Mouse (Mus musculus) urinary bladder, adult 18-20 months (tissue): ENCODE data around the gene Plekhh2.

Experiments used
- DNase-seq, 2 experiments: peaks; one replicate each; pipeline ENCODE4 v3.0.0; 2022; ENCODE audit warnings: low spot score in 2 of 2, mixed read lengths in 2 of 2

Gene Plekhh2

GRCm38 (mm10) chr17:84511682-84512515, at the start of gene Plekhh2:
Gene Plekhh2, plus strand, starts transcription at chr17:84511895.
- DNase-seq: peak; percentile 52 to 64

DNA sequence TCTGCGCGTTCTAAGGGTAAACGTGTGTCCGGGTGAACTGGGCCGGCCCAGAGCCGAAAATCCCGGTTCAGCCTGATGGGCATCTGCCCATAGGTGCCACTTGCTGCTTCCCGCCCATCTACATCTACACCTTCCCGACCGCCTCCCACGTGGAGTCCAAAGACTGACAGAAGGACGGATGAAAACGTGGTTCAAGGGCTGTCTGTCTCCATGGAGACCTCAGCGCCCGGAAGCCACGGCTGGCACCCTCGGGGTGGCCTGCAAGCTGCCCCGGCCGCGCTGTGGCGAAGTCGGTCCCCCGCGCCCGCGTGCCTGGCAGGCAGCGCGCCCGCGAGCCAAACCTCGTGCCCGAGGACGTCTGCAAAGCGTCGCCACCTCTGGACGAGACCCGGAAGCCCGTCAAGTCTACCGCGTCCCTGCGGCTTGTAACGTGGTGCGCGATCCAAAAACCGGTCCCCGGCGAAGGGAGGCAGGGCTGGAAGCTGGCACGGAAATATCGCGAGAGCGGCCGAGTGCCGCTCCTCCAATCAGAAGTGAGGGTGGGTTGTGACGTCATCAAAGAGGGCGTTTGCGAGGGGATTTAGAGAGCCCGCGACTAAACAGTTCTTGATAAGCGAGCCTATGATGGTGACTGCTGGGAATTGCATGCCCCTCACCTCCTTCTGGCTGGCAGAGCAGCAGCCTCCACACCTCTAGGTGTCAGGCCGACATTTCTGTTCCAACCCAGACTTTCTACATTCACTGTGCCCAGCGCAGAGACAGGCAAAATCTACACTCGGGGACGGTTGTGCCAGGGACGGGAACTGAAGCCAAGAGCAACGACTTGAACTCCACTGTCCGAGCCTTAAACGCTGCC, 45.7 kb upstream of the Plekhh2 start, which contains the start of gene Thada:
TSS of gene Thada (minus strand) at position 453 of the 856 bp plus-strand sequence.
- DNase-seq: peak; percentile 97

- DNase-seq: no peak
Observed at GRCm38 (mm10) chr17:84474312-84474711, 37.4 kb upstream of the Plekhh2 start.

DNA sequence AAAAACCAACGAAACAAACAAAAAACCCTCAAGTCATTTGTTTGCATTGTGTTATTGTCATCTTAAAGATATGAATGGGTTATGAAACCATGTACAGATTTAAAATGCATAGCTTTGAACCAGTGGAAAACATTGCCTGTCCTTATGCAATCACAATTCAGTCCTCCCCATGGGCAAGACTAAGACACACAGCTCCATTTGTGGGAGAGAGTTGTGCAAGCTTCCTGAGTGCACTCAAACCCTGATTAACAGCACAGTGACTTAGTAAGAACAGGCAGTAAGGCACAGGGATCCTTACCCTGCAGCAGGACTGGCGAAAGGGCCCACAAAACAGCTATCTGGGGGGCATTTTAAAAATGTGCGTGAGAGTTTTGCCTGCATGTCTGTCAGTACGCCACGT, 34.5 kb upstream of the Plekhh2 start:
- DNase-seq: no peak

DNA sequence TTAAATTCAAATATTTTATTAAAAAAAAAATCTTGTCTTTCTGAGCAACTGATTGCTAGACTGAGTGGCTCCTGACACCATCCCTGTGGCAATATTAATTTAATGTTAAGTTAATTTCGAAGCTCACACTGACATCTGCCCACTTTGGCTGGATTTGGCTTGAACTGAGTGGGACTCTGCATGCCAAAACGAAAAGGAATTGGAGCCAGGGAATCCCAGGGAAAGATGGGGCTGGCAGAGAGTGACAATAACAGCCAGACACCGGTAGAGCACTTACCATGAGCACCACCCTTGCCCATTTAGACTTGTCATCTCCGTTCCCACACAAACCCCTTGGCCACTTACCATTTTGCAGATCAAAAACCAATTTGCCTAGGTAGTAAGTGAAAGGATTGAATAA, 33.4 kb upstream of the Plekhh2 start:
- no peak for DNase-seq

DNA sequence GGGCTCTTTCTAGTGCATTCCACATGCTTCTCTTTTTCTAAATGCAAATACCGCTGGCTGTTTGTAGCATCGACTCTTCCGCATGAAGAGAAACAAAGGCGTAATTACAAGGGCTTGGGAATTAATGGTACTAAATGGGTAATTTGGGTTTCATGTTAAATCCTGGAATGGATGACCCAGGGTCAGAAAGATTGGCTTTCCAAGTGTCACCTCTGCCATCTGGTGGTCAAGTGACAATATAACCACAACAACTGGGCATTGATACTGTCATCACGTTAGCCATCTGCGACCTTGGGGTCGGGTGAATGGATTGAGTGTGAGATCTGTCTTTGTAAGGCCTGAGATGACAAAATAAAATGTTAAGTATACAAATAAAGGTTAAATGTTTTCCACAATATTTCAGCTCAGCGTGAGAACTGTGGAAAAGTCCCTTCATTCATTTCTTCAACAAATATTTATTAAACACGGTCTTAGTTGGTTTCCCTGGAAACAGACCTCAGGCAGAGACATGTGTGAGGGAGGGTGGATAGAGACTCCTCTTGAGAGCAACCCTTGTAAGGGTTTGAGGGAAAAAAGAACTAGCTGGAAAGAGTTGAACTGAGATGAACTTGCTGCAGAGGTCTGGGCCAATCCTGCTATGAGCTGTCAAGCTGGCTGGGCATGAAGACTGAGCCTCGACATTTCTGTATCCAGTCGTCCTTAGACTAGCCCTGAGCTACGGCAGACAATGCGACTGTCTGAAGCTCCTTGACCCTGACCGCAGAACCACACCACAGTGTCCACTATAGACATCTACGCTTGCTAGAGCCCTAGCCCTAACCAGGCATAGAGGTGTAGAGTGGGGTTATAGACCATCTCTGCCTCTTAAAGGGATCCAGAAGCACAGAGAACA, 31.0 kb upstream of the Plekhh2 start:
- no peak for DNase-seq

DNA sequence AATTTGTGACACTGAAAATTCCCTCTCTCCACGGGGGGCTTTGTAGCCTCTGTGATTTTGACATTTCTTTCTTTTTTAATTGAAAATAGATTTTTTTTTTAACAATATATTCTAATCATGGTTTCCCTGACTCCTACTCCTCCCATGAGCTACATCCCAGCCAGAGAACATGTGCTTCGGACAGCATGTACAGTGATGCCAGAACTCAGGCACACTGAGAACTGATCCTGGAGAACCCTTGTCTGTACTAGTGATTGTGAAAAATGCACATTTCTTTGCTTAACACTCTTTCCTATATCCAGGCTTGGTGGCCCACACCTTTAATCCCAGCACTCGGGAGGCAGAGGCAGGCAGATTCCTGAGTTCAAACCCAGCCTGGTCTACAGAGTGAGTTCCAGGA, 28.9 kb upstream of the Plekhh2 start:
- no peak for DNase-seq

DNA sequence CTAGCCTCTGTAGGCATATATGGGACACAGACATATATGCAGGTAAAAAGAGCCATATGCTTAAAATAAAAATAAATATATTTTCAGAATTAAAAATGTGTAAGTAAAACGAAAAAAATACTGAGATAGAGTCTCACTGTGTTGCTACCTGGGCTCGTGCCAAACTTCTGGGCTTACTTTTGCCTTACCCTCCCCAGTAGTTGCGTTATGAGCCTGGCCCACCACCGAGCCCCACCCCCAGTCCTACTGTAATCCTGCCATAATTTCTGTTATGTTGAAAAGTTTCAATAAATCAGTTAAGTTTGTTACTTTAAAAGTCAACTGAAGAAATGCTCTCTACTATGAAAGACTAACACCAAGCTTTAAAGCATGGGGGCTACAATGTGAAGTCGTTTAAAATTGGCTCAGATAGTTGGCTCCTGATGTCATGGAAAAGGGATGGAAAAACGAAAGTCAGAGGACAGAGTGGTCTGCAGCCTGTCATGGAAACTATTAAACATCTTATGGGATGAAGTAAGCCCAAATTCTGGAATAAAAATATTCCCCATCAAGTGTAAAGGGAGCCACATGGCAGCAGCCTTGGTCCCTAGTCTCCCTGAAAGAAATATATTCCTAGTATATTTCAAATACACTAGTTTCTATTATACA, 27.9 kb upstream of the Plekhh2 start:
- DNase-seq: no peak

DNA sequence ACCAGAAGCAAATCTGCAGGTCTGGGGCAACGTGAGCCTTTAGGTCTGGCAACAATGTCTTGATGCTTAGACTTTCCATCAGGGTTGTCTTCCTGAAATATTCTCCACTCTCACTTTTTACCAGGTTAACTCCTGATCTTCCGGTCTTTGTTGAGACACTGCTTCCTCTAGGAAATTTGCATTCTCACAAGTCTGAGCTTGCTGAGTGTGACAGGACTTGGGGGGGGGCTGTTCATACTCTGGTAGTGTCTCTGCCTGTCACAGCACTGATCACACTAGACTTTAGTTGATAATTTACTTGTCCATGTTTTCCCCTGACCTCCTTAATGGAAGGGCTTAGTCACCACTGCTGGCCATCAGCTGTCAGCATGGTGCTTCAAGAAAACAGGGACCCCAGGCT, 24.3 kb upstream of the Plekhh2 start:
- no peak for DNase-seq

GRCm38 (mm10) chr17:84492255-84492880, 19.3 kb upstream of the Plekhh2 start:
- no peak for DNase-seq

DNA sequence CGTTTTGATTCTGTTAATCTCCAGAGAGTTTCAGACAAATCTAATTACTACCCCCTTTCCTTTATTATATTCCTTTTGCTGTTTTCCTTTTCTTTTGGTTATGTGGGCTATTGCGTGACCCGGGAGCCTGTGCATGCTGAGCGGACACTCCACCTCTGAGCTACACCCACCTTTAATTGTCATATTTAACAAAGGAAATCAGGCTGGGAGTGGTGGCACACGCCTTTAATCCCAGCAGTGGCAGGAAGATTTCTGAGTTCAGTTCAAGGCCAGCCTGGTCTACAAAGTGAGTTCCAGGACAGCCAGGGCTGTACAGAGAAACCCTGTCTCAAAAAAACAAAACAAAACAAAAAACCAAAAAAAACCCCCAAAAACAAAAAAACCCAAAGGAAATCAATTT, 14.7 kb upstream of the Plekhh2 start:
- DNase-seq: no peak

DNA sequence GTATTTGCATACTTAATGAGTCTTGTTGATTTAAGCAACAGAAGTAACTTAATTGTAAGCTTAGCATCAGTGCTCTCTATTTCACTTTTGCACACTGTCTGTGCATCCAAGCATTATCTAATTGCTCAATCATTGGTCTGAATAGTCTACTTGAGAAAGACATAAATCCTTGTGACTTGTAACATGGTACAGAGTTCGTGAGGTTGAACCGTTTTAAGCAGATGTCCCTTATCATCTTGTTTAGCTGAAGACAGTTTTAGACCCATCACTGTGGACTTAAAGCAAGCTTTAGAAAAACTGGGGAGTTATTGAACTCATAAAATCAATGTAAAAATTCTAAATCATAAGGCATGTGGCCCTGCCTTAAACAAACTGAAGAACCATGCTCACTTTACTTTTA, 14.1 kb upstream of the Plekhh2 start:
- DNase-seq: no peak

DNA sequence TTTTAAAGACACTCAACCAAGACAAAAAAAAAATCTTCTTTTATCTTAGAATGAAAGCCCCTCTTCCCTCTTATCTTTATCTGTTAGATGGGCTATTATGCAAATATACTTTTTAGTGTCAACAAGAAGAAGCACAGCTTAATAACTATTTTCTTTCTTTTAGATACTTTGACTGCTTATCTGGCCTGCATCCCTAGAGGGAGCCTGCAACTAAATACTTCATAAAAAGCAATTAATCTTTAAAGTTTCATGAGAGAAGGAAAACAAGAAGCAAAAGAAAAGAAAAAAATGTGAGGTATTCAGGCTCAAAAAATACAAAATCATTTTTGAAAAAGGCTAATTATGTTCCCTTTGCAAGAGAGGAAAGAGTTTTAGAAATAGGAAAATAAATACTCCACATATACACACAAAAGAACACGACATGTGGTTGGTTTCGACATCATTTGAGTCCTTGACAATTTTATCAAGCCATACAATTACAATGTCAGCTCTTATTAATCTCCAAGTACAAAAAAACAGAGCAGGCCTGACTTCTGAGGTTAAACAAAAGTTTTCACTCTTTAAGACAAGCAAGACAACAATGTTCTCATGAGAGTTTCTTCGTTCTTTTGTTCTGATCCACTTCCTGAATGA, 13.6 kb upstream of the Plekhh2 start:
- no peak for DNase-seq

GRCm38 (mm10) chr17:84498639-84499038, 13.1 kb upstream of the Plekhh2 start:
- no peak for DNase-seq

DNA sequence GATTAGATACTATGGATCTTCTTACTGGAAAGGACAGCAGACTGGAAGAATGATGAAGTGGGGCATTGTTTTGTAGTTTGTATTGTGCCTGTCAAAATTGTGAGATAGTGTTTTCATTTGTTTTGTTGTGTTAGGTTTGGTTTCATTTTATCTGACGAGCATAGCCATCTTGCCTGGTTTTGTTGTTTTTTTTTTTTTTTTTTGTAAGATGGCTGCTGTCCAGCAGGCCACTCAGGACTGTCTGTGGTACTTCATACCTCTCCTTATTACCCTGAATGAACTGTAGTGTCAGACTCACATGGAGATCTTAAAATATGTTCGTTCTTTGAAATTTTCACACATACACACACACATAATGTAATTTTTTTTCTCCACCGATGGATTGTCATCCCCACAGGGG, 9.4 kb upstream of the Plekhh2 start:
- DNase-seq: no peak

DNA sequence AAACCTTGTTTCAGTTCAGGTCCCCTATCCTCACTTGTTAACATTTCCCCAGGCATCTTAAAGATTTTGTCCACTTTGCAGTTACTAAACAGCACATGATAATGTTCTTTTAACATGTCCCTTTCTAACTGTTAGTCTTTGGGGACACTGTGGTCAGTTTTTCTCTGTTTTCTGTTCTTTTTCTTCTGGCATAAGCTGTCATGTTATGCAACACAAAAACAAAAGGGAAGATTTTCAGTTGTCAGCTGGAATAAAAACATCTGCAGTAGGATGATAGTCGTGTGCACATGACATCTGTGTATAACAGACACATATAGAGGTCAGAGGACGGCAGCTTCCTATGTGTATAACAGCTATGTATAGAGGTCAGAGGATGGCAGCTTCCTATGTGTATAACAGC, 5.8 kb upstream of the Plekhh2 start:
- no peak for DNase-seq

DNA sequence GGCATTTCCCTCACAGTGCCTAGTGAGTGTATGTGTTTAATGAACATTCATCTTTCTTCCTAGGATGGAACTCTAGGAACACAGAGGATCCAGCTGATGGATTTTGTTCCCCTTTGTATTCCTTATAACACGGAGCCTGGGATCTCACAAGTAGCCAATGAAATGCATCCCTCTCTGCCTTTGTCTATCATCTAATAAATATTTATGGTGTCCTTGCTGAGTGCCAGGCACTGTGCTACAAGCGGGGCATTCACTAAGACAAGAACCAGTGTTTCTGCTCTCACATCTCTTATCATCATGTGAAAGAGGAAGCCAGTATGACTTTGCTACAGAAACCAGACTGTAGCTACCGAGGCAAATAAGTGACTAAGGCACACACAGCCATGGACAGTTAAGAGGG, 3.0 kb upstream of the Plekhh2 start:
- DNase-seq: no peak

DNA sequence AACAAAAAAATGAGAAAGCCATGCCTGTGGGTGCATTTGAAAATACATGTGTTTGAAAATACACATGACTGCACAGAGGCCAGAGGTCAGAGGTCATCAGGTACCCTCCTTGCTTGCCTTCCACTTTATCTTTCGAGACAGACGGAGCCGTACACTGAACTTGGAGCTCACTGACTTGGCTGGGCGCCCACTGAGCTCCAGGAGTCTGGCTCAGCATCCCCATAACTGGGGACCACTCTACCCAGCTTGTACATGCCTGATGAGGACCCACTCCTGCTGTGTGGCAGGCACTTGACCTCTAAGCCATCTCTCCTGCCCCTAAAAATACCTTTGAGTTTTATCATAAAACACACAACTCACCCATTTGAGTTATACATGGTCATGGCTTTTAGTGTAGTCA, 2.5 kb upstream of the Plekhh2 start:
- DNase-seq: no peak

GRCm38 (mm10) chr17:84510355-84510754, 1.3 kb upstream of the Plekhh2 start:
- peak in 1 of 2 experiments; percentile 30 for DNase-seq

DNA sequence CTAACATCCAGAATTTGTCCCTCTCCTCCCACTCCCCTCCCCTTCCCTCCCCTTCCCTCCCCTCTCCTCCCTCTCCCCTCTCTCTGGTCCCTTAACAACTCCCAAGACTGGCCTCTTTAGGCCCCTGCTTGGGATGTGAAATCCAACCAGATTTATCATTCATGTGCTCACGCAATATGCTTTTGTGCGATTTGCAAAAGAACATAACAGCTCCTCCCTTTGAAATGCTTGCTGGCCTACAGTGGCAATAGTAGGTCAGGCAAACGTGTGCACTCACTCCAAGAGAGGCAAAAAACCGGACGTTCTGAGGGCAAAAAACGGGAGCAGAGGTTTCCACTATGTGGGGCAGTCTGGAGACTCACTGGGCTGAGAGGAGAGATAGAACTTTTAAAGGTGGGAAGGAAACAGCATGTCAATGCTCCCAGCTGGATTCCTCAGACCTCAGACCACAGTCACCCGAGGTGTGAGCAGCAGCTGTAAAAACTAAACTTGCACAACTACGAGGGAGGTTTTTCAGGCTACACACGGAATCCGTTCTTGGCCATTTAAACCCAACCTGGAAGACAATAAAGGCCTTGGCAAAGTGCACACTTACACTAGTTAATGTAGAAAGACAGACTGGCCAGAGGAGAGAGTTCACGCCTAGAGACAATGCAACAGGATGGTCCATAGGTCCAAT, 595 bp upstream of the Plekhh2 start:
- peak in 1 of 2 experiments; percentile 6 for DNase-seq
